Mouse (Mus musculus): Measurements from ENCODE around the gene 1300017J02Rik. TPM values are rescaled to one million over a fixed set of nuclear protein-coding genes. Genes with fewer than 3 reads are reported as not detected.
A peak's percentile ranks its signal among the peaks of the same experiment; 100 is the strongest.

The 1300017J02Rik gene
- total RNA-seq, 2 experiments from 2014 or later = 0.74 TPM; not detected in 1

GRCm38 (mm10) chr9:103276876-103277275 lies 28.0 kb downstream of the 1300017J02Rik start:
- no peak for DNase-seq (ENCODE audit: low spot score in 2 of 2)
- intact Hi-C loops (cut with DNase I) = no loop called here

GRCm38 (mm10) chr9:103275676-103276075 lies 29.2 kb downstream of the 1300017J02Rik start:
- intact Hi-C loops (cut with DNase I) = no loop called here
- DNase-seq (ENCODE audit: low spot score in 2 of 2) = no peak

- intact Hi-C loops (cut with DNase I) = no loop called here
- no peak for DNase-seq (ENCODE audit: low spot score in 2 of 2)
Observed at GRCm38 (mm10) chr9:103274819-103275218, 30.1 kb downstream of the 1300017J02Rik start.

GRCm38 (mm10) chr9:103271104-103271503 lies 33.8 kb downstream of the 1300017J02Rik start:
- intact Hi-C loops (cut with DNase I) = no loop called here
- DNase-seq (ENCODE audit: low spot score in 2 of 2) = no peak

- intact Hi-C loops (cut with DNase I) = no loop called here
- no peak for DNase-seq (ENCODE audit: low spot score in 2 of 2)
Observed at GRCm38 (mm10) chr9:103265778-103266177, 39.1 kb downstream of the 1300017J02Rik start.

GRCm38 (mm10) chr9:103252906-103253305 lies 52.0 kb downstream of the 1300017J02Rik start:
- intact Hi-C loops (cut with DNase I) = no loop called here
- no peak for DNase-seq (ENCODE audit: low spot score in 2 of 2)

- no peak for DNase-seq (ENCODE audit: low spot score in 2 of 2)
- intact Hi-C loops (cut with DNase I) = no loop called here
Observed at GRCm38 (mm10) chr9:103248618-103249017, 56.3 kb downstream of the 1300017J02Rik start.

GRCm38 (mm10) chr9:103246526-103247168 lies 58.2 kb downstream of the 1300017J02Rik start:
- no peak for DNase-seq (ENCODE audit: low spot score in 2 of 2)
- intact Hi-C loops (cut with DNase I) = no loop called here

- intact Hi-C loops (cut with DNase I) = no loop called here
Observed at GRCm38 (mm10) chr9:103243640-103244039, 61.2 kb downstream of the 1300017J02Rik start.

GRCm38 (mm10) chr9:103241206-103241605 lies 63.7 kb downstream of the 1300017J02Rik start:
- intact Hi-C loops (cut with DNase I) = no loop called here
- no peak for DNase-seq (ENCODE audit: low spot score in 2 of 2)

More at GRCm38 (mm10) chr9:103243640-103244039, 61.2 kb downstream of the 1300017J02Rik start:
- DNase-seq (ENCODE audit: low spot score in 2 of 2) = no peak

GRCm38 (mm10) chr9:103239471-103239870 lies 65.4 kb downstream of the 1300017J02Rik start:
- intact Hi-C loops (cut with DNase I) = no loop called here
- DNase-seq (ENCODE audit: low spot score in 2 of 2) = no peak

- no peak for DNase-seq (ENCODE audit: low spot score in 2 of 2)
- intact Hi-C loops (cut with DNase I) = no loop called here
Observed at GRCm38 (mm10) chr9:103234565-103235165, 70.2 kb downstream of the 1300017J02Rik start.

- DNase-seq (ENCODE audit: low spot score in 2 of 2) = no peak
- intact Hi-C loops (cut with DNase I) = no loop called here
Observed at GRCm38 (mm10) chr9:103234059-103234458, 70.8 kb downstream of the 1300017J02Rik start.

GRCm38 (mm10) chr9:103233006-103233395 lies 71.9 kb downstream of the 1300017J02Rik start:
- no peak for DNase-seq (ENCODE audit: low spot score in 2 of 2)
- intact Hi-C loops (cut with DNase I) = no loop called here

- intact Hi-C loops (cut with DNase I) = no loop called here
- DNase-seq (ENCODE audit: low spot score in 2 of 2) = no peak
Observed at GRCm38 (mm10) chr9:103232232-103233005, 72.5 kb downstream of the 1300017J02Rik start.

GRCm38 (mm10) chr9:103230151-103230951 lies 74.5 kb downstream of the 1300017J02Rik start, which contains the start of the genes Gm20425 and Trf:
Gene Gm20425, minus strand, starts transcription at chr9:103230307.
Gene Trf, minus strand, starts transcription at chr9:103230444.
- DNase-seq (ENCODE audit: low spot score in 2 of 2) = peak; percentile 30 to 43
- intact Hi-C loops (cut with DNase I) = no loop called here

GRCm38 (mm10) chr9:103229037-103229867 lies 75.6 kb downstream of the 1300017J02Rik start:
- intact Hi-C loops (cut with DNase I) = loop anchor here (5.0 kb wide), 1 partner anchor 73 kb away; no protein-coding TSS in a partner anchor
- no peak for DNase-seq (ENCODE audit: low spot score in 2 of 2)

GRCm38 (mm10) chr9:103228370-103229003 lies 76.4 kb downstream of the 1300017J02Rik start:
- DNase-seq (ENCODE audit: low spot score in 2 of 2) = no peak
- intact Hi-C loops (cut with DNase I) = loop anchor here (5.0 kb wide), 1 partner anchor 74 kb away; no protein-coding TSS in a partner anchor
